Mouse (Mus musculus) G1E (cell line): ENCODE data around the gene Nr4a3. TPM values are rescaled to one million over a fixed set of nuclear protein-coding genes. Genes with fewer than 3 reads are reported as not detected.

ENCODE experiments used
- ATAC-seq: 2 replicates; pipeline ENCODE4 v1.8.0; 2016; ENCODE audit warnings: mild to moderate bottlenecking; ENCODE audit not compliant: insufficient number of reproducible peaks, poor library complexity, low FRiP score, severe bottlenecking; ENCODE audit errors: extremely low read depth
- DNase-seq: peaks from one replicate; pipeline ENCODE4 v3.0.0; 2012; ENCODE audit warnings: low spot score
- H3K27me3 ChIP-seq: 2 replicates; pipeline ENCODE4 v1.6.1; 2012; ENCODE audit warnings: mild to moderate bottlenecking, low read length, inconsistent platforms; ENCODE audit not compliant: insufficient read depth
- H3K36me3 ChIP-seq: replicated peaks from 2 replicates; pipeline ENCODE3; 2012; ENCODE audit warnings: mild to moderate bottlenecking, inconsistent platforms
- H3K4me1 ChIP-seq: 2 replicates; pipeline ENCODE4 v1.6.1; 2012; ENCODE audit warnings: low read depth, low read length, inconsistent platforms, mixed read lengths; ENCODE audit not compliant: insufficient read depth
- H3K4me3 ChIP-seq: 2 replicates; pipeline ENCODE4 v1.5.1; 2012; ENCODE audit warnings: low read depth, mild to moderate bottlenecking, inconsistent platforms, low read length, moderate library complexity, mixed read lengths
- H3K9me3 ChIP-seq: replicated peaks from 2 replicates; pipeline ENCODE4 v1.6.1; 2012; ENCODE audit warnings: inconsistent platforms
- CTCF ChIP-seq: IDR thresholded peaks from 2 replicates; pipeline ENCODE4 v1.5.1; 2012; ENCODE audit warnings: low read depth, low read length, inconsistent platforms, mixed read lengths
- GATA1 ChIP-seq: IDR thresholded peaks from 2 replicates; pipeline ENCODE4 v1.6.1; 2012; ENCODE audit warnings: borderline replicate concordance, low read length, inconsistent platforms, mixed read lengths
- GATA2 ChIP-seq: IDR thresholded peaks from 2 replicates; pipeline ENCODE4 v1.6.1; 2012; ENCODE audit warnings: low read depth, low read length, inconsistent platforms, borderline replicate concordance
- POLR2AphosphoS5 ChIP-seq: IDR thresholded peaks from 2 replicates; pipeline ENCODE4 v1.6.1; 2012; ENCODE audit warnings: low read depth, low read length, inconsistent platforms; ENCODE audit not compliant: insufficient replicate concordance
- TAL1 ChIP-seq: conservative IDR thresholded peaks from 2 replicates; pipeline ENCODE4 v1.6.1; 2012; ENCODE audit warnings: low read depth, low read length, inconsistent platforms, mixed read lengths
- polyA plus RNA-seq: library from polyadenylated mRNA; stranded (reverse); fragments of >175 nt; gene quantifications from 2 replicates; pipeline ENCODE4 v1.2.3, GENCODE M21; 2012
- total RNA-seq, 2 experiments: library from RNA; stranded (forward) in 1 of 2; stranded (reverse) in 1 of 2; fragments of 200-1000 nt in 1 of 2; fragments of >200 nt in 1 of 2; fragmentation: Nextera tagmentation in 1 of 2; gene quantifications; 2 replicates each; pipeline ENCODE4 v1.2.3; 2014 to 2017

The Nr4a3 gene
- total and polyA plus RNA-seq, 3 experiments: 0.20 to 0.68 (median 0.33) TPM

- H3K36me3 ChIP-seq: no peaks in the 10 kb centered on the region
- no peak for ATAC-seq
- TF ChIP-seq CTCF (no peak), GATA1 (no peak), TAL1 (no peak), POLR2AphosphoS5 (no peak), GATA2 (no peak)
Observed at GRCm38 (mm10) chr4:48034287-48034686, 10.7 kb upstream of the Nr4a3 start.

GRCm38 (mm10) chr4:48037646-48038045, 7.3 kb upstream of the Nr4a3 start:
- DNase-seq (no peak), ATAC-seq (no peak)
- TF ChIP-seq GATA1: no peak
- TF ChIP-seq CTCF: no peak
- no peak for TF ChIP-seq TAL1
- no peak for TF ChIP-seq GATA2
- TF ChIP-seq POLR2AphosphoS5: no peak
- no peaks in the 10 kb centered on the region for H3K9me3 ChIP-seq
- no peak overlapping the region for H3K4me3 ChIP-seq
- H3K27me3 ChIP-seq: no peaks in the 10 kb centered on the region
- H3K36me3 ChIP-seq: no peaks in the 10 kb centered on the region
- H3K4me1 ChIP-seq: peaks cover 11% of the 10 kb centered on the region

More at GRCm38 (mm10) chr4:48034287-48034686, 10.7 kb upstream of the Nr4a3 start:
- Histone ChIP-seq H3K9me3 (no peaks in the 10 kb centered on the region), H3K4me3 (no peak overlapping the region), H3K4me1 (no peaks in the 10 kb centered on the region), H3K27me3 (no peaks in the 10 kb centered on the region)
- DNase-seq: no peak

GRCm38 (mm10) chr4:48038847-48039246, 6.1 kb upstream of the Nr4a3 start:
- Histone ChIP-seq H3K4me1 (peaks cover 12% of the 10 kb centered on the region), H3K36me3 (no peaks in the 10 kb centered on the region), H3K27me3 (no peaks in the 10 kb centered on the region), H3K4me3 (no peak overlapping the region), H3K9me3 (no peaks in the 10 kb centered on the region)
- no peak for DNase-seq
- no peak for ATAC-seq
- TF ChIP-seq CTCF (no peak), POLR2AphosphoS5 (no peak), TAL1 (no peak), GATA2 (no peak), GATA1 (no peak)

- no peaks in the 10 kb centered on the region; the same call in 1 of the 2 replicates for H3K27me3 ChIP-seq
- H3K4me1 ChIP-seq: peaks cover 18% of the 10 kb centered on the region
- ATAC-seq (no peak), DNase-seq (no peak)
- no peak overlapping the region for H3K4me3 ChIP-seq
- H3K36me3 ChIP-seq: no peaks in the 10 kb centered on the region
- H3K9me3 ChIP-seq: no peaks in the 10 kb centered on the region
- no peak for TF ChIP-seq GATA1
- no peak for TF ChIP-seq TAL1
- TF ChIP-seq GATA2: no peak
- no peak for TF ChIP-seq POLR2AphosphoS5
- TF ChIP-seq CTCF: no peak
Observed at GRCm38 (mm10) chr4:48039736-48040135, 5.2 kb upstream of the Nr4a3 start.

GRCm38 (mm10) chr4:48042466-48042785, 2.5 kb upstream of the Nr4a3 start:
- TF ChIP-seq TAL1 (no peak), GATA1 (no peak), POLR2AphosphoS5 (no peak), CTCF (no peak), GATA2 (no peak)
- DNase-seq (no peak), ATAC-seq (no peak)
- Histone ChIP-seq H3K4me3 (peak overlapping the region; percentile 86), H3K4me1 (peaks cover 42% of the 10 kb centered on the region), H3K9me3 (no peaks in the 10 kb centered on the region), H3K27me3 (peaks cover 26% of the 10 kb centered on the region), H3K36me3 (no peaks in the 10 kb centered on the region)

- H3K4me3 ChIP-seq: peak overlapping the region; percentile 86
- no peaks in the 10 kb centered on the region for H3K9me3 ChIP-seq
- no peaks in the 10 kb centered on the region for H3K36me3 ChIP-seq
- no peak for TF ChIP-seq CTCF
- no peak for TF ChIP-seq TAL1
- TF ChIP-seq GATA1: no peak
- TF ChIP-seq POLR2AphosphoS5: no peak
- no peak for TF ChIP-seq GATA2
- DNase-seq: peak; percentile 90
- peak; percentile 47 for ATAC-seq
- H3K4me1 ChIP-seq: peaks cover 46% of the 10 kb centered on the region
- peaks cover 32% of the 10 kb centered on the region for H3K27me3 ChIP-seq
Observed at GRCm38 (mm10) chr4:48042786-48043701, 1.9 kb upstream of the Nr4a3 start.
